Mouse (Mus musculus) midbrain, embryonic 14.5 days (tissue): ENCODE data around the gene Fndc3a. TPM values are rescaled to one million over a fixed set of nuclear protein-coding genes. Genes with fewer than 3 reads are reported as not detected.

Experiments
- ATAC-seq: fragments of 200-750 bp; cut with Nextera tagmentation; 2 replicates; pipeline ENCODE4 v1.8.0; 2017; ENCODE audit warnings: moderate number of reproducible peaks, moderate library complexity; ENCODE audit not compliant: low FRiP score, low TSS enrichment
- DNase-seq: peaks from one replicate; pipeline ENCODE4 v3.0.0-alpha.2; 2015
- H3K27ac ChIP-seq: fragments of 300-500 bp; sonication (generic); replicated peaks from 2 replicates; pipeline ENCODE4 v1.5.1; 2014; ENCODE audit warnings: mild to moderate bottlenecking, low read depth, low read length, moderate library complexity
- H3K27me3 ChIP-seq: fragments of 300-500 bp; sonication (generic); 2 replicates; pipeline ENCODE4 v1.6.1; 2014; ENCODE audit warnings: low read length, control low read depth, mixed read lengths; ENCODE audit not compliant: control insufficient read depth, insufficient read depth
- H3K36me3 ChIP-seq: fragments of 300-500 bp; sonication (generic); 2 replicates; pipeline ENCODE4 v1.6.1; 2014; ENCODE audit warnings: low read length, control low read depth; ENCODE audit not compliant: control insufficient read depth, insufficient read depth
- H3K4me1 ChIP-seq: fragments of 300-500 bp; sonication (generic); 2 replicates; pipeline ENCODE4 v1.6.1; 2014; ENCODE audit warnings: mild to moderate bottlenecking, antibody characterized with exemption, low read length, control low read depth; ENCODE audit not compliant: control insufficient read depth, insufficient read depth
- H3K4me2 ChIP-seq: fragments of 300-500 bp; sonication (generic); 2 replicates; pipeline ENCODE4 v1.6.1; 2014; ENCODE audit warnings: mild to moderate bottlenecking, low read length, moderate library complexity
- H3K4me3 ChIP-seq: fragments of 300-500 bp; sonication (generic); replicated peaks from 2 replicates; pipeline ENCODE4 v1.5.1; 2014; ENCODE audit warnings: low read depth, low read length
- H3K9ac ChIP-seq: fragments of 300-500 bp; sonication (generic); replicated peaks from 2 replicates; pipeline ENCODE4 v1.6.1; 2014; ENCODE audit warnings: mild to moderate bottlenecking, low read length, moderate library complexity
- H3K9me3 ChIP-seq: fragments of 300-500 bp; sonication (generic); 2 replicates; pipeline ENCODE4 v1.6.1; 2016; ENCODE audit warnings: low read length, control low read depth, mixed read lengths; ENCODE audit not compliant: control insufficient read depth
- WGBS: fragments of 180-500 bp; shearing (Covaris S2); extraction: QIAGEN DNeasy Blood & Tissue Kit; methylation state at CpG from one replicate; pipeline ENCODE4 v1.1.7; 2014; 5-methylcytosine and 5-hydroxymethylcytosine counted together
- polyA plus RNA-seq: library from polyadenylated mRNA; unstranded; fragments of >200 nt; fragmentation: Nextera tagmentation; extraction: Ambion mirVana; gene quantifications from 2 replicates; pipeline ENCODE4 v1.2.1, GENCODE M21; 2014

Fndc3a gene
- polyA plus RNA-seq, 1 experiment from 2014 or later = 48.7 TPM

DNA sequence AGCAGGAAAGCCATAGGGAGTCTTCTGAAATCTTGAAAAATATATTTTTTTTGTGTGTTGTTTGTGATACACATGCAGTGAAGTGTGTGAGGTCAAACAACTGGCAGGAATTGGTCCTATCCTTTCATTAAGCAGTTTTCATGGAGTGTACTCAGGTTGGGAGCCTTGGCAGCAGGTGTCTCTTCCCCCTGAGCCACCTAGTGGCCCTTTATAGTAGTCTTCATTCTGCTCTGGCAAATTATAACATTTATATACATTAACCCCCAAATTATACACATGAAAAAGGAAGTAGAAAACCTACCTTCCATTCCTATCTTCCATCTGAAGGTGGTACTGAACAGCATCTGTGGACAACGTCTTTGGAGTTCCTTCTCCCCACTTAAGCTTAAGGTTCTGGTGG lies 154.0 kb downstream of the Fndc3a start:
- 83% methylated on average over 1 of the region's 1 CpGs for WGBS
- Histone ChIP-seq H3K4me2 (no peak overlapping the region), H3K27ac (no peak overlapping the region), H3K9ac (no peak overlapping the region), H3K9me3 (no peaks in the 10 kb centered on the region), H3K36me3 (peaks cover 81% of the 10 kb centered on the region), H3K4me3 (no peak overlapping the region), H3K27me3 (no peaks in the 10 kb centered on the region), H3K4me1 (no peaks in the 10 kb centered on the region)
- DNase-seq (peak; percentile 40), ATAC-seq (no peak)

DNA sequence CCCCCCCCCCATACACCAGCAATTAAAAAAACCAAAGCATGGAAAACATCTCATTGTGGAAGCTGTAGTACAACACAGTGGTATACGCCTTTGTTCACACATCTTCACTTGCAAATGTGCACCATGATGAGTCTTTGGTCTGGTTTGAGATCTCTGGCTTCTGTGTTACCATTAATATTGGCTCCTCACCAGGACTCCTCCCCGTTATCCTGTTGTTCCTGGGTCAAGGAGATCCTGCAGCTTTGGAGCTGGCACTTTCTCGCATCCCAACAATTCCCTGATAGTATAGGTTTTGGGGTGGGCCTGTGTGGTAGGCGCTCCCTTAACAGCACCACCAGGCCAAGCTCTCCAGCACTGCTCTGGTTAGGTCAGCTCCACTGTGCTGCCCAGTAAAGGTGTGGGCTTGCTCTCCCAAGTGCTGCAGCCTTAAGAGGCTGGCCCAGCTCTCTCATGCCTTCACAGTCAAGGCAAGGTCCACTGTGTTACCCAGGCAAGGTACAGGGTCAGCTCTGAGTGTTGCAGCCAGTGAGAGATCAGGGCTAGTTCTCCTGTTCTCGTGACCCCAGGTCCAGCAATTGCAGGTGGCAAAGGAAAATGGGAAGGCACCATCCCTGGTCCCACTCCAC lies 173.3 kb downstream of the Fndc3a start:
- Histone ChIP-seq H3K4me3 (no peak overlapping the region), H3K9ac (no peak overlapping the region), H3K9me3 (no peaks in the 10 kb centered on the region), H3K4me1 (no peaks in the 10 kb centered on the region), H3K27me3 (peaks cover 14% of the 10 kb centered on the region; the same call in 1 of the 2 replicates), H3K36me3 (peaks cover 24% of the 10 kb centered on the region), H3K4me2 (no peak overlapping the region), H3K27ac (no peak overlapping the region)
- 90% methylated on average over 5 of the region's 5 CpGs for WGBS
- DNase-seq (no peak), ATAC-seq (no peak)

DNA sequence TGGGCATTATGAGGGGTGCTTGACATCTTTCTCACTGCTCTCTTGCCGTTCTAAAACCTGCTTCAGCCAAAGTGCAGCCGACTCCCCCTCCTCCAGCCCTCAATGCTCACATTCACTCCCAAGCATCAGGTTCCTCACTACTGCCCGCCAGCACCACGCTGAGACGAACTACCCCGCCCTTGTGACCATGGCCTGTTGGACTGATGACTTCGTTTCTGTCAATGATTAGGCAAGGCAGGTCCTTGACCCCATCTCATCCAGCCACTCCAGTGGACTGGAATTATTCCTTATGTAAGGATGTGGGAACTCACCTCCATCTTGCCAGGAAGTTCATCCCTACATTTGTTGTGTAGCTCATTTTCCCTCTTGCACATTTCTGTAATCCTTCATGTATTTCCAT lies 175.9 kb downstream of the Fndc3a start:
- Histone ChIP-seq H3K4me3 (no peak overlapping the region), H3K27ac (no peak overlapping the region), H3K9ac (no peak overlapping the region), H3K4me1 (no peaks in the 10 kb centered on the region), H3K9me3 (no peaks in the 10 kb centered on the region), H3K36me3 (peaks cover under 1% of the 10 kb centered on the region), H3K27me3 (peaks cover 22% of the 10 kb centered on the region; the same call in 1 of the 2 replicates), H3K4me2 (no peak overlapping the region)
- no peak for DNase-seq
- WGBS = 79% methylated on average over 7 of the region's 7 CpGs
- no peak for ATAC-seq

DNA sequence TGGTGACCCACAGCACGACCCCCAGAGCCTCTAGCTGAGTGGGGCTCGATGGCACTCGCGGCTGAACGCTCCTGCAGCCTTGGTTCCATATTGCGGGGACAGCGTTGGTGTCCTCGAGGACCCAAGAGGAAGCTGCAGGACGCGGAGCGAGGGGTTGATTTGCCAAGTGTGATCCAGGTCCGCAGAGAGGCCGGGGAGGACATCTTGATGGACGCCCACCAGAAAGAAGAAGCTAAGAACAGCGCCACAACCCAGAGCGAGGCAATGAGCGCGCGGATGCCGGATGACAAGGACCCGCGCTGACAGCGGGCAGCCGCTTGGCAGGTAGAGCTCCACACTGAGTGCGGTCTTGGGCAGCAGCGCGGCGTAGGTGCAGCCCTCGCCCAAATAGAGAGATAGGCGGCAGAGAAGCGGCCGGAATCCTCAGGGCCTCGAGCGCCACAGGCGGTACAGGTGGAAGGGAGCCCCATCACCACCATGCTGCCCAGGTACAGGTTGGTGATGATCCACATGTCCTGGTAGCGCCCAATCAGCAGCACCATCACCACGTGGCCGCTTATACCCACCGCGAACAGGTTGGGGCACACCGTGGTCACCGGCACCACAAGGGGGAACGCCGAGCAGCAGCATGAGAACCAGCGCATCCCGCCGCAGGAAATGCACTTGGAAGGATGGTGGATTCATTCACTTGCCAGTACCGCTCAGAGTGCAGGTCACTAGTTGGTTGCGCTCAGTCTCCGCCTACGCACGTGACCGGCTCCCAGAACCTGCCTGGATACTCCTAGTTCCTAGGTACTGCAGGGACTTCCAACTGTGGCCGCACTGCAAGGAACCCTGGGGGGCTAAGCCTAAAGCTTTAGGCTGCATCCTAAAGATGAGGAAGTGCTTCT lies 177.5 kb downstream of the Fndc3a start:
- H3K4me1 ChIP-seq = no peaks in the 10 kb centered on the region
- H3K4me3 ChIP-seq = peak overlapping the region; percentile 49
- H3K27me3 ChIP-seq = peaks cover 22% of the 10 kb centered on the region; the same call in 1 of the 2 replicates
- ATAC-seq (peak; percentile 83), DNase-seq (peak; percentile 69)
- H3K9me3 ChIP-seq = no peaks in the 10 kb centered on the region
- 3% methylated on average over 54 of the region's 54 CpGs for WGBS
- peak overlapping the region; percentile 90 for H3K4me2 ChIP-seq
- H3K36me3 ChIP-seq = no peaks in the 10 kb centered on the region
- peak overlapping the region; percentile 41 for H3K9ac ChIP-seq
- H3K27ac ChIP-seq = no peak overlapping the region

DNA sequence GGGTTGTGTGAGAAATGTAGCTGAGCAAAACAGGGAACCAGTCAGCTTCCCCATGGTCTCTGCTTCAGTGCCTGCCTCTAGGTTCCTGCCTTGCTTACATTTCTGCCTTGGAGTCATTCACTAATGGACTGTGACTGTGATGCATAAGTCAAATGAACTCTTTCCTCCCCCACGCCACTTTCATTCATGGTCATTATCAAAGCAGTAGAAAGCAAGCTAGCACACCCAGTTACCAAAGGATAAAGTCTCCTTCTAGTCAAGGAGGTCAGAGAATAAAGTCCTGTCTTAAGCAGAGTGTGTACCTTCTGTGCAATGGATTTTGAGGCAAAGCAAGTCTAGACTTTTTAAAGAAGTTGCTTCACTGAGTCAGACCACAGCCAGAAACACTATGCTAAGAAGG lies 182.7 kb downstream of the Fndc3a start:
- ATAC-seq (no peak), DNase-seq (no peak)
- peaks cover 13% of the 10 kb centered on the region; the same call in 1 of the 2 replicates for H3K27me3 ChIP-seq
- 58% methylated on average over 1 of the region's 1 CpGs for WGBS
- H3K9ac ChIP-seq = no peak overlapping the region
- H3K4me1 ChIP-seq = no peaks in the 10 kb centered on the region
- H3K4me2 ChIP-seq = no peak overlapping the region
- no peak overlapping the region for H3K4me3 ChIP-seq
- H3K27ac ChIP-seq = no peak overlapping the region
- H3K36me3 ChIP-seq = no peaks in the 10 kb centered on the region
- no peaks in the 10 kb centered on the region for H3K9me3 ChIP-seq

DNA sequence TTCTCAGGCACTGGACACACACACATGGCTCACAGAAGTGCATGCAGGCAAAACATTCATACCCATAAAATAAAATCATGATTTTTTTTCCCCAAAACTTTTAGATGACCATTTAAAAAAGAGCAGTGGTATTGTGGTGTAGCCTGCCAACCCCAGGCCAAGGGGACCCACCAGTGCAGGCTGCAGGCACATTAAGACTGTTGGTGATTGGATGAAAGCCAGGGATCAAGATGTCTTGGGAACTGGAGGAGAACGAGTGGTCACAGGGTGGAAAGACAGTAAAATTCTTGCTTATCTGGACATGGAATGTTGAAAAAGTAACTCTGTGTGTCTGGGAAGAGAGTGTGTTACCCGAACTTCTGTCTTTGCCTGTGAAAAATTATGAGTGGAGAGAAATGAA lies 190.2 kb downstream of the Fndc3a start:
- WGBS = 61% methylated on average over 2 of the region's 2 CpGs
- Histone ChIP-seq H3K4me3 (no peak overlapping the region), H3K27me3 (no peaks in the 10 kb centered on the region), H3K4me1 (no peaks in the 10 kb centered on the region), H3K9ac (no peak overlapping the region), H3K36me3 (no peaks in the 10 kb centered on the region), H3K4me2 (no peak overlapping the region), H3K27ac (no peak overlapping the region), H3K9me3 (no peaks in the 10 kb centered on the region)
- DNase-seq (no peak), ATAC-seq (no peak)

DNA sequence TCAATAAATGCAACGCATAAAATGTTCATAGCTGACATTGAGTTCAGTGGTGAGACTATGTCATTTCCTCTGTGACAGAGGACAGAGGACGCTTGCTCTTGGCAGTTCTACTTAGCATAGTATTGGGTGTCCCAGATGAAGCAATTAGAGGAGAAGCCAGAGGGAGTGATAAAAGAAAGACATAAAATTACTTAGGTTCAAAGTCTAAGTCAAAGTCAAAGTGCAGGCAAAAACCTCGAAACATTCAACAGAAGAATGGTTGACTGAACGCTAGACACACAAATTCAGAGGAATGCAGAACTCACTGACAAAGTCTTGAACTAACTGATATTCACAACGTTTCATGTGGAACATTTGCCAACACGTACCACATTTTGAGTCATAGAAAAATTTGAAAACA lies 191.0 kb downstream of the Fndc3a start:
- Histone ChIP-seq H3K27me3 (no peaks in the 10 kb centered on the region), H3K4me3 (no peak overlapping the region), H3K9ac (no peak overlapping the region), H3K4me1 (no peaks in the 10 kb centered on the region), H3K27ac (no peak overlapping the region), H3K36me3 (no peaks in the 10 kb centered on the region), H3K9me3 (no peaks in the 10 kb centered on the region), H3K4me2 (no peak overlapping the region)
- 86% methylated on average over 6 of the region's 6 CpGs for WGBS
- DNase-seq (no peak), ATAC-seq (no peak)

DNA sequence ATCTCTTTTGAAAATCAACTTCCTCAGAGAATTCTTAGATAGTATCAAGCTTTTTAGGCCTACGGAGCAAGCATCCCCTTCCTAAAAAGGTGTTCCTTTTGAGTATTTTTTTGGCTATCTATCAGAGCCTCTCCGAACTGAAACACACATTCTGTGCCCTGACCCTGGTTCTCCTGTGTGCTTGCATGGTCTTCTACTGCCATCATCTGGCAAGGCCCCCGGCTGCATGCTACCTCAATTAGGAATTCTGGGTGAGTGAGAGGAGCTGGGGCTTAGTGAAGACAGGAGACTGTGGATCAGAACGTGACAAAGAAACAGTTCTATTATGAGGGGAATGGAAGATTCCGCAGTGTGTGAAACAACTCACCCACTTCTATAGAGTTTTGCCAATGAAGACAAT lies 193.4 kb downstream of the Fndc3a start:
- Histone ChIP-seq H3K4me1 (no peaks in the 10 kb centered on the region), H3K27ac (no peak overlapping the region), H3K4me3 (no peak overlapping the region), H3K36me3 (no peaks in the 10 kb centered on the region), H3K27me3 (no peaks in the 10 kb centered on the region), H3K9ac (no peak overlapping the region), H3K9me3 (no peaks in the 10 kb centered on the region), H3K4me2 (no peak overlapping the region)
- ATAC-seq (peak; percentile 50; the same call in 1 of the 2 replicates), DNase-seq (peak; percentile 84)
- 26% methylated on average over 5 of the region's 5 CpGs for WGBS
